Mouse (Mus musculus) stomach, postnatal 0 days (tissue): ENCODE data around the gene Prkag2. TPM values are rescaled to one million over a fixed set of nuclear protein-coding genes. Genes with fewer than 3 reads are reported as not detected.
A peak's percentile ranks its signal among the peaks of the same experiment; 100 is the strongest.

Source experiments
- ATAC-seq: fragments of 200-750 bp; cut with Nextera tagmentation; 2 replicates; pipeline ENCODE4 v1.8.0; 2017; ENCODE audit not compliant: low FRiP score, low TSS enrichment
- DNase-seq: peaks from one replicate; pipeline ENCODE4 v3.0.0-alpha.2; 2016; ENCODE audit warnings: low spot score
- H3K27ac ChIP-seq: fragments of 300-500 bp; sonication (generic); replicated peaks from 2 replicates; pipeline ENCODE4 v1.5.1; 2014; ENCODE audit warnings: mild to moderate bottlenecking, control low read depth
- H3K27me3 ChIP-seq: fragments of 300-500 bp; sonication (generic); 2 replicates; pipeline ENCODE4 v1.6.1; 2014; ENCODE audit warnings: low read length; ENCODE audit not compliant: control insufficient read depth, insufficient read depth
- H3K36me3 ChIP-seq: fragments of 300-500 bp; sonication (generic); 2 replicates; pipeline ENCODE4 v1.6.1; 2014; ENCODE audit warnings: low read length, mixed read lengths; ENCODE audit not compliant: control insufficient read depth, insufficient read depth
- H3K4me1 ChIP-seq: fragments of 300-500 bp; sonication (generic); replicated peaks from 2 replicates; pipeline ENCODE4 v1.6.1; 2014; ENCODE audit warnings: antibody characterized with exemption; ENCODE audit not compliant: control insufficient read depth, insufficient read depth
- H3K4me2 ChIP-seq: fragments of 300-500 bp; sonication (generic); replicated peaks from 2 replicates; pipeline ENCODE4 v1.6.1; 2014; ENCODE audit warnings: low read depth, mild to moderate bottlenecking, control low read depth, moderate library complexity
- H3K4me3 ChIP-seq: fragments of 300-500 bp; sonication (generic); 2 replicates; pipeline ENCODE4 v1.5.1; 2014; ENCODE audit warnings: low read depth, low read length, control low read depth
- H3K9ac ChIP-seq: fragments of 300-500 bp; sonication (generic); 2 replicates; pipeline ENCODE4 v1.6.1; 2014; ENCODE audit warnings: mild to moderate bottlenecking, low read length, control low read depth, mixed read lengths
- H3K9me3 ChIP-seq: fragments of 300-500 bp; sonication (generic); 2 replicates; pipeline ENCODE4 v1.6.1; 2016; ENCODE audit warnings: low read length; ENCODE audit not compliant: control insufficient read depth
- CTCF ChIP-seq: IDR thresholded peaks from 2 replicates; pipeline ENCODE4 v1.5.1; 2016; ENCODE audit warnings: antibody characterized with exemption, low read depth, mild to moderate bottlenecking, moderate library complexity
- EP300 ChIP-seq: optimal IDR thresholded peaks from 2 replicates; pipeline ENCODE3; 2016; ENCODE audit warnings: antibody characterized with exemption
- WGBS: fragments of 180-500 bp; shearing (Covaris S2); extraction: QIAGEN DNeasy Blood & Tissue Kit; methylation state at CpG from one replicate; pipeline ENCODE4 v1.1.7; 2014; 5-methylcytosine and 5-hydroxymethylcytosine counted together
- polyA plus RNA-seq: library from polyadenylated mRNA; unstranded; fragments of >200 nt; fragmentation: Nextera tagmentation; extraction: Ambion mirVana; gene quantifications from 2 replicates; pipeline ENCODE4 v1.2.1, GENCODE M21; 2015

Prkag2 gene
- polyA plus RNA-seq, 1 experiment from 2014 or later, result 33.9 TPM

- H3K9ac ChIP-seq, result no peak overlapping the region
- TF ChIP-seq EP300 (no peak), CTCF (no peak)
- no peaks in the 10 kb centered on the region for H3K9me3 ChIP-seq
- no peaks in the 10 kb centered on the region for H3K36me3 ChIP-seq
- H3K27me3 ChIP-seq, result no peaks in the 10 kb centered on the region
- no peak overlapping the region for H3K4me2 ChIP-seq
- ATAC-seq (no peak), DNase-seq (no peak)
- 56% methylated on average over 2 of the region's 2 CpGs for WGBS
- H3K4me3 ChIP-seq, result no peak overlapping the region
- H3K27ac ChIP-seq, result no peak overlapping the region
- H3K4me1 ChIP-seq, result no peaks in the 10 kb centered on the region; the same call in 1 of the 2 replicates
These were observed 113.5 kb downstream of the Prkag2 start for GRCm38 (mm10) chr5:24986956-24987355.

DNA sequence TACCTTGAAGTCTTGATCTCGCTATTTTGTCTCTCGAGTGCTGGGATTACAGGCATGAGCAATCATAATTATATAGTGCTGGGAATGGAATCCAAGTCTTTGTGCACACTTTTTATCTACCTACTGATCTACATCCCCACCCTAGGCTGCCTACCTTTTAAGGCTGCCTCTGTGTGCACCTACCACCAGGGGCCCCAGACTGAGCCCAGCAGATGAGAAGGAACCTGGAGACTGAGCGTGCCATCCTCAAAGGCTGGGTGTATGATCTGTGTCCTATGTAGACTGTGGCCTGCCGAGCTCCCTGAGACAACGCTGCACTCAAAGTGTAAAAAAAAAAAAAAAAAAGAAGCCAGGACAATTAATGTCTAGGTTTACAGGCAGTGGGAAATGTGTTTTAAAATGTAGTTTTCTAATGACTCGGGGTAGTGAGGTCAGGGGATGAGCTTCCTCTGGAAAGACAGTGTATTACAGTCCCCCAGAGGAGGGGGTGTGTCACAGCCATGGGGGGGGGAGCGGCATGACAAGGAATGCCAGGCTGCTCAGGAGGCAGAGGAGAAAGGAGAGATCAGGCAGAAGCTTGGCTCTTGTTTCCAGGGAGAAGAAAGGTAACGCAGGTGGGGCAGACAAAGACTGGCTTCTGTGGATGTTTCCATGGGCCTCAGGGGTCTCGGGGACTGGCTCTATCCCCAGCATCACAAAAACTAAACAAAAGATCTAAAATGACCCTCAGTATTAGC is 114.1 kb downstream of the Prkag2 start:
- peak overlapping the region; percentile 8; the same call in 1 of the 2 replicates for H3K27ac ChIP-seq

DNA sequence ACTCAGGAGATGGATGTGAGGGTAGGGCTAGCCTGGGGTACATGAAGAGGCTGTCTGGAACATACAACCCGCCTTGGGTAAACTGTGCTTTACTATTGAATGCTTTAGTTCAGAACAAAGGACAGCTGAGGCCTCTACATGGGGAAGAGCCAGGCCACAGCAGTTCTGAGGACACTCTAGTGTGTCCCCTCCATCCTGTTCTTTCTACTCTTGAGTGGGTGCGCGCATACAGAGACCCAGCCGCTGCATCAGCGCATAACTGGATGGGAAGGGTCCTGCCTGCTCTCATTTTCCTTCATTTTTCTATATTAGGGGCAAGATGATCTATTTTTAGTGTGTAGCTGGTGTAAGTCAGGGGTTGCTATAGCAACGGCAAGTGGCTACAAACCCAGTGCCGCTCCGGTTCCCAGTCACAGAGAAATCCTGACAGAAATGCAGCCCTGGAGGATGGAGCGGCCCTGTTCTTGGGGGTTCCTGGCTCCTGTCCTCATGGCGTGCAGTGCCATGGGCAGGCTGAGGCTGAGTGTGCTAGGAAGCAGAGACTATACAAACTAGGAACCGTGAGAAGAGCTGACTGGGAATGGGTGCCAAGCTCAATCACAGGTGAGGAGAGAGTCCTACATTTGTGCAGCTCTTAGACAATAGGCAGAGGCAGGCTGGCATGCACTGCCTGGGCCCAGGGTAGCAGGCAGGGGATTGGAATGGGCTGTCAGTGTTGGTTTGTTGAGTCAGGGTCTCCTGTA is 114.8 kb downstream of the Prkag2 start:
- Histone ChIP-seq H3K4me3 (no peak overlapping the region), H3K9me3 (no peaks in the 10 kb centered on the region), H3K27ac (peak overlapping the region; percentile 8; the same call in 1 of the 2 replicates), H3K4me1 (no peaks in the 10 kb centered on the region; the same call in 1 of the 2 replicates), H3K9ac (no peak overlapping the region), H3K4me2 (no peak overlapping the region), H3K36me3 (no peaks in the 10 kb centered on the region), H3K27me3 (no peaks in the 10 kb centered on the region)
- no peak for ATAC-seq
- DNase-seq, result no peak
- no peak for TF ChIP-seq CTCF
- no peak for TF ChIP-seq EP300
- 63% methylated on average over 11 of the region's 11 CpGs for WGBS

More for the DNA sequence above, 114.1 kb downstream of the Prkag2 start:
- no peaks in the 10 kb centered on the region for H3K27me3 ChIP-seq
- 55% methylated on average over 9 of the region's 9 CpGs for WGBS
- no peak for ATAC-seq
- H3K4me2 ChIP-seq, result no peak overlapping the region
- H3K9ac ChIP-seq, result no peak overlapping the region
- no peak for DNase-seq
- H3K4me3 ChIP-seq, result no peak overlapping the region
- no peaks in the 10 kb centered on the region; the same call in 1 of the 2 replicates for H3K4me1 ChIP-seq
- H3K36me3 ChIP-seq, result no peaks in the 10 kb centered on the region
- TF ChIP-seq CTCF (peak; percentile 42), EP300 (no peak)
- H3K9me3 ChIP-seq, result no peaks in the 10 kb centered on the region

DNA sequence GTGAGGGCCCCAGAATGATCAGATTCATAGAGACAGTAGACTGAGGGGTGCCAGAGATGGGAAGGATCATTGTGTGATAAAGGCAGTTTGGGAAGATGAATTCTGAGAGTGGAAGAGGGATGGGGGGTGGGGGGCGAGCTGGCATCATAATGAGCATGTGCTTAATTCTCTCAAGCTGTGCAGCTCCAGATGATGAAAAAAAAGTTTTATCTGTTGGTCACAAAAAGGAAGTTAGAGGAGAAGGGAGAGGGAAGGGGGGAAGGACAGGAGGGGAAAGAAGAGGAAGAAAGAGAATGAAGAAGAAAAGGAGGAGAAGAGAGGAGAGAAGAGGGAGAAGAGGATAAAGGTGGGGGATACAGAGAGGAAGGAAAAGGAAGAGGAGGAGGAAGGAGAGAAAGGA is 116.3 kb downstream of the Prkag2 start:
- H3K36me3 ChIP-seq, result no peaks in the 10 kb centered on the region
- ATAC-seq (no peak), DNase-seq (no peak)
- WGBS, result 74% methylated on average over 1 of the region's 1 CpGs
- H3K27me3 ChIP-seq, result no peaks in the 10 kb centered on the region
- H3K4me1 ChIP-seq, result peaks cover 2% of the 10 kb centered on the region; the same call in 1 of the 2 replicates
- TF ChIP-seq CTCF (no peak), EP300 (no peak)
- H3K9me3 ChIP-seq, result no peaks in the 10 kb centered on the region
- H3K9ac ChIP-seq, result no peak overlapping the region
- H3K4me2 ChIP-seq, result no peak overlapping the region
- H3K27ac ChIP-seq, result no peak overlapping the region
- H3K4me3 ChIP-seq, result no peak overlapping the region

DNA sequence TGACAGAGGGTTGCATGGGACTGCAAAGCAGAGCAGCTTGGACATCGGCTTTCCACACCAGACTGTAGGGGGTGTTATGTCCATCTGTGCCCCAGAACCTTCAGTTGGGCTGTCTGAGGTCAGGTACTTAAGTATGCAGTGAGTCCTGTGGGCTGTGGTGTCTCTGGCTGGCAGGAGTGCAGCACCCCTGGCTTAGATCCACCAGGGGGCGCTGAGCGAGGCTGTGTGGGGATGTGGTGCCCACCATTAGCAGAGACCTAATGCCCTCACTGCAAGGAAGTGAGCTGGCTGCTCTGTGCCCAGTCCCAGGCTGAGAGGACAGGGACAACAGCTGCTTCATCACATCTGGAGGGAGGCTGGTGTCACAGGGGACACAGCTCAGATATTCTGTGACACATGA is 116.9 kb downstream of the Prkag2 start:
- ATAC-seq (0 out of 2 replicates have a peak, but pooled peaks have one; percentile 20), DNase-seq (peak; percentile 65)
- H3K9me3 ChIP-seq, result no peaks in the 10 kb centered on the region
- H3K4me2 ChIP-seq, result no peak overlapping the region
- no peak overlapping the region for H3K9ac ChIP-seq
- WGBS, result 11% methylated on average over 3 of the region's 3 CpGs
- H3K27ac ChIP-seq, result no peak overlapping the region
- H3K27me3 ChIP-seq, result no peaks in the 10 kb centered on the region
- peaks cover 3% of the 10 kb centered on the region; the same call in 1 of the 2 replicates for H3K4me1 ChIP-seq
- H3K36me3 ChIP-seq, result no peaks in the 10 kb centered on the region
- H3K4me3 ChIP-seq, result no peak overlapping the region
- TF ChIP-seq EP300, result no peak
- peak; percentile 77 for TF ChIP-seq CTCF
